Mouse (Mus musculus): ENCODE measurements around the gene C130050O18Rik. TPM values are rescaled to one million over a fixed set of nuclear protein-coding genes. Genes with fewer than 3 reads are reported as not detected.

Gene C130050O18Rik
- polyA plus RNA-seq, 1 experiment from 2014 or later, result 0.43 TPM

GRCm38 (mm10) chr5:139378271-139378556 is 26.9 kb upstream of the C130050O18Rik start:
- ATAC-seq (replicated peaks; ENCODE audit: extremely low read depth, insufficient read depth, low FRiP score), result no peak

GRCm38 (mm10) chr5:139378986-139379629 is 26.0 kb upstream of the C130050O18Rik start:
- peak overlapping the region; percentile 59 for H3K9ac ChIP-seq (ENCODE audit: low read length)
- H3K9me3 ChIP-seq (replicated peaks; ENCODE audit: control insufficient read depth, low read length), result no peaks in the 10 kb centered on the region
- 9% methylated on average over 21 of the region's 21 CpGs for WGBS
- no peaks in the 10 kb centered on the region for H3K27me3 ChIP-seq (ENCODE audit: control insufficient read depth, insufficient read depth, low read length)
- peak overlapping the region; percentile 96 for H3K27ac ChIP-seq (ENCODE audit: low read length)
- ATAC-seq (replicated peaks; ENCODE audit: extremely low read depth, insufficient read depth, low FRiP score), result peak; percentile 46
- H3K36me3 ChIP-seq (ENCODE audit: control insufficient read depth, insufficient read depth), result no peaks in the 10 kb centered on the region
- H3K4me2 ChIP-seq (ENCODE audit: low read depth, low read length), result peak overlapping the region; percentile 70
- peaks cover 63% of the 10 kb centered on the region for H3K4me1 ChIP-seq (ENCODE audit: control insufficient read depth, insufficient read depth, low read length)
- peak overlapping the region; percentile 71 for H3K4me3 ChIP-seq (ENCODE audit: low read length)

More at GRCm38 (mm10) chr5:139378271-139378556, 26.9 kb upstream of the C130050O18Rik start:
- Histone ChIP-seq H3K4me1 (ENCODE audit: control insufficient read depth, insufficient read depth, low read length) (peaks cover 54% of the 10 kb centered on the region), H3K9me3 (replicated peaks; ENCODE audit: control insufficient read depth, low read length) (no peaks in the 10 kb centered on the region), H3K27ac (ENCODE audit: low read length) (peak overlapping the region; percentile 96), H3K36me3 (ENCODE audit: control insufficient read depth, insufficient read depth) (no peaks in the 10 kb centered on the region), H3K4me3 (ENCODE audit: low read length) (no peak overlapping the region), H3K4me2 (ENCODE audit: low read depth, low read length) (peak overlapping the region; percentile 70), H3K9ac (ENCODE audit: low read length) (peak overlapping the region; percentile 37), H3K27me3 (ENCODE audit: control insufficient read depth, insufficient read depth, low read length) (no peaks in the 10 kb centered on the region)
- 57% methylated on average over 7 of the region's 7 CpGs for WGBS

GRCm38 (mm10) chr5:139379771-139380384 is 25.2 kb upstream of the C130050O18Rik start:
- no peak for ATAC-seq (replicated peaks; ENCODE audit: extremely low read depth, insufficient read depth, low FRiP score)
- Histone ChIP-seq H3K9me3 (replicated peaks; ENCODE audit: control insufficient read depth, low read length) (no peaks in the 10 kb centered on the region), H3K27ac (ENCODE audit: low read length) (peak overlapping the region; percentile 96), H3K27me3 (ENCODE audit: control insufficient read depth, insufficient read depth, low read length) (no peaks in the 10 kb centered on the region), H3K9ac (ENCODE audit: low read length) (peak overlapping the region; percentile 59), H3K4me3 (ENCODE audit: low read length) (peak overlapping the region; percentile 71), H3K36me3 (ENCODE audit: control insufficient read depth, insufficient read depth) (no peaks in the 10 kb centered on the region), H3K4me1 (ENCODE audit: control insufficient read depth, insufficient read depth, low read length) (peaks cover 70% of the 10 kb centered on the region), H3K4me2 (ENCODE audit: low read depth, low read length) (peak overlapping the region; percentile 70)
- 15% methylated on average over 8 of the region's 8 CpGs for WGBS

GRCm38 (mm10) chr5:139380385-139381248 is 24.5 kb upstream of the C130050O18Rik start:
- Histone ChIP-seq H3K4me1 (ENCODE audit: control insufficient read depth, insufficient read depth, low read length) (peaks cover 75% of the 10 kb centered on the region), H3K9me3 (replicated peaks; ENCODE audit: control insufficient read depth, low read length) (no peaks in the 10 kb centered on the region), H3K27me3 (ENCODE audit: control insufficient read depth, insufficient read depth, low read length) (no peaks in the 10 kb centered on the region), H3K27ac (ENCODE audit: low read length) (peak overlapping the region; percentile 96), H3K36me3 (ENCODE audit: control insufficient read depth, insufficient read depth) (no peaks in the 10 kb centered on the region), H3K4me3 (ENCODE audit: low read length) (peak overlapping the region; percentile 71), H3K9ac (ENCODE audit: low read length) (peak overlapping the region; percentile 82), H3K4me2 (ENCODE audit: low read depth, low read length) (peak overlapping the region; percentile 70)
- WGBS, result 1% methylated on average over 72 of the region's 73 CpGs
- peak; percentile 76 for ATAC-seq (replicated peaks; ENCODE audit: extremely low read depth, insufficient read depth, low FRiP score)

GRCm38 (mm10) chr5:139381586-139382513 is 23.2 kb upstream of the C130050O18Rik start:
- 53% methylated on average over 18 of the region's 18 CpGs for WGBS
- H3K4me3 ChIP-seq (ENCODE audit: low read length), result peak overlapping the region; percentile 71
- H3K9me3 ChIP-seq (replicated peaks; ENCODE audit: control insufficient read depth, low read length), result no peaks in the 10 kb centered on the region

DNA sequence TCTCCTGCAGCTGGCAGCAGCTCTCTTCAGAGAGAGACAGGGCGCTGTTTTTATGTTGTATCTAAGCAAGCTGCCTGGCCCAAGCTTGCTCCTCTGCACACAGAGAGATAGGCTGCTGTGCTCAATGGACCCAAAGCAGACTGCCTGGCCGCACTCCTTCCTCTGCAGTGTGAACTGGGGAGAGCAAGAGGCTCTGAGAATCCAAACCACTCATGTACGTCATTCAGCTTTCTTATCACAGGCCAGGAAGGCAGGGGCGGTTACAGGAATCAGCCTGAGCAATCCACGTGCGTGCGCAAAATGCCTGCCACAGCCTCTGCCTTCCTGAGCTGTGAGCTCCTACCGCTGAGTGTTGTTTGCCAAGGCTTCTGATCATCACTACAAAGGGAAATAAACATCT is 22.3 kb upstream of the C130050O18Rik start:
- Histone ChIP-seq H3K9me3 (replicated peaks; ENCODE audit: control insufficient read depth, low read length) (no peaks in the 10 kb centered on the region), H3K4me1 (ENCODE audit: control insufficient read depth, insufficient read depth, low read length) (peaks cover 71% of the 10 kb centered on the region), H3K4me2 (ENCODE audit: low read depth, low read length) (peak overlapping the region; percentile 70), H3K4me3 (ENCODE audit: low read length) (peak overlapping the region; percentile 71), H3K9ac (ENCODE audit: low read length) (peak overlapping the region; percentile 82), H3K27me3 (ENCODE audit: control insufficient read depth, insufficient read depth, low read length) (no peaks in the 10 kb centered on the region), H3K27ac (ENCODE audit: low read length) (peak overlapping the region; percentile 97), H3K36me3 (ENCODE audit: control insufficient read depth, insufficient read depth) (no peaks in the 10 kb centered on the region)
- ATAC-seq (replicated peaks; ENCODE audit: extremely low read depth, insufficient read depth, low FRiP score), result peak; percentile 51
- WGBS, result 15% methylated on average over 8 of the region's 8 CpGs

More at GRCm38 (mm10) chr5:139381586-139382513, 23.2 kb upstream of the C130050O18Rik start:
- Histone ChIP-seq H3K4me2 (ENCODE audit: low read depth, low read length) (peak overlapping the region; percentile 70), H3K27ac (ENCODE audit: low read length) (peak overlapping the region; percentile 97), H3K9ac (ENCODE audit: low read length) (peak overlapping the region; percentile 82), H3K36me3 (ENCODE audit: control insufficient read depth, insufficient read depth) (no peaks in the 10 kb centered on the region), H3K4me1 (ENCODE audit: control insufficient read depth, insufficient read depth, low read length) (peaks cover 76% of the 10 kb centered on the region), H3K27me3 (ENCODE audit: control insufficient read depth, insufficient read depth, low read length) (no peaks in the 10 kb centered on the region)
- ATAC-seq (replicated peaks; ENCODE audit: extremely low read depth, insufficient read depth, low FRiP score), result no peak

- ATAC-seq (replicated peaks; ENCODE audit: extremely low read depth, insufficient read depth, low FRiP score), result no peak
- no peak overlapping the region for H3K4me3 ChIP-seq (ENCODE audit: low read length)
- peak overlapping the region; percentile 82 for H3K9ac ChIP-seq (ENCODE audit: low read length)
- WGBS, result 68% methylated on average over 9 of the region's 9 CpGs
- no peaks in the 10 kb centered on the region for H3K36me3 ChIP-seq (ENCODE audit: control insufficient read depth, insufficient read depth)
- H3K9me3 ChIP-seq (replicated peaks; ENCODE audit: control insufficient read depth, low read length), result no peaks in the 10 kb centered on the region
- peaks cover 71% of the 10 kb centered on the region for H3K4me1 ChIP-seq (ENCODE audit: control insufficient read depth, insufficient read depth, low read length)
- peak overlapping the region; percentile 97 for H3K27ac ChIP-seq (ENCODE audit: low read length)
- peak overlapping the region; percentile 70 for H3K4me2 ChIP-seq (ENCODE audit: low read depth, low read length)
- H3K27me3 ChIP-seq (ENCODE audit: control insufficient read depth, insufficient read depth, low read length), result no peaks in the 10 kb centered on the region
These were observed 21.8 kb upstream of the C130050O18Rik start for GRCm38 (mm10) chr5:139383234-139383633.

GRCm38 (mm10) chr5:139384531-139384930 is 20.5 kb upstream of the C130050O18Rik start:
- H3K9ac ChIP-seq (ENCODE audit: low read length), result peak overlapping the region; percentile 56
- no peaks in the 10 kb centered on the region for H3K27me3 ChIP-seq (ENCODE audit: control insufficient read depth, insufficient read depth, low read length)
- peaks cover 70% of the 10 kb centered on the region for H3K4me1 ChIP-seq (ENCODE audit: control insufficient read depth, insufficient read depth, low read length)
- peak overlapping the region; percentile 21; the same call in 1 of the 2 replicates for H3K4me2 ChIP-seq (ENCODE audit: low read depth, low read length)
- 19% methylated on average over 10 of the region's 10 CpGs for WGBS
- H3K4me3 ChIP-seq (ENCODE audit: low read length), result no peak overlapping the region
- no peaks in the 10 kb centered on the region for H3K9me3 ChIP-seq (replicated peaks; ENCODE audit: control insufficient read depth, low read length)
- no peak for ATAC-seq (replicated peaks; ENCODE audit: extremely low read depth, insufficient read depth, low FRiP score)
- no peaks in the 10 kb centered on the region for H3K36me3 ChIP-seq (ENCODE audit: control insufficient read depth, insufficient read depth)
- peak overlapping the region; percentile 44 for H3K27ac ChIP-seq (ENCODE audit: low read length)
